Mouse (Mus musculus) spleen, adult 2 months (tissue): ENCODE results near the gene Arhgef3. TPM values are rescaled to one million over a fixed set of nuclear protein-coding genes. Genes with fewer than 3 reads are reported as not detected.

Source experiments
- DNase-seq, 2 experiments: peaks; one replicate each; pipeline versions ENCODE4 v3.0.0 to v3.0.0-alpha.2; 2012 to 2021; ENCODE audit warnings: low spot score in 2 of 2, low read depth in 1 of 2
- H3K27ac ChIP-seq: fragments of 200-500 bp; 2 replicates; pipeline ENCODE4 v1.5.1; 2012; ENCODE audit warnings: low read length, inconsistent platforms; ENCODE audit not compliant: insufficient read depth
- H3K27me3 ChIP-seq: fragments of 200-500 bp; 2 replicates; pipeline ENCODE4 v1.6.1; 2012; ENCODE audit warnings: mild to moderate bottlenecking, moderate library complexity, low read length, inconsistent platforms; ENCODE audit not compliant: control insufficient read depth, insufficient read depth
- H3K36me3 ChIP-seq: fragments of 200-500 bp; 2 replicates; pipeline ENCODE4 v1.6.1; 2012; ENCODE audit warnings: mild to moderate bottlenecking, low read length, inconsistent platforms; ENCODE audit not compliant: control insufficient read depth, insufficient read depth
- H3K4me1 ChIP-seq: fragments of 200-500 bp; 2 replicates; pipeline ENCODE4 v1.6.1; 2011; ENCODE audit warnings: inconsistent platforms; ENCODE audit not compliant: control insufficient read depth, insufficient read depth, insufficient read length
- H3K4me3 ChIP-seq: fragments of 200-500 bp; 2 replicates; pipeline ENCODE4 v1.5.1; 2011; ENCODE audit warnings: mild to moderate bottlenecking, inconsistent platforms; ENCODE audit not compliant: insufficient read depth, insufficient read length; ENCODE audit errors: extremely low read depth
- CTCF ChIP-seq: fragments of 200-500 bp; IDR thresholded peaks from 2 replicates; pipeline ENCODE4 v1.5.1; 2011; ENCODE audit warnings: mild to moderate bottlenecking, inconsistent platforms; ENCODE audit not compliant: insufficient read depth, insufficient read length, insufficient replicate concordance; ENCODE audit errors: extremely low read depth
- POLR2A ChIP-seq: fragments of 200-500 bp; IDR thresholded peaks from 2 replicates; pipeline ENCODE4 v1.6.1; 2011; ENCODE audit warnings: low read depth, low read length, inconsistent platforms
- WGBS: fragments of 180-500 bp; shearing (Covaris S2); methylation state at CpG from one replicate; pipeline ENCODE4 v1.1.7; 2018; 5-methylcytosine and 5-hydroxymethylcytosine counted together
- polyA plus RNA-seq: library from polyadenylated mRNA; depleted of rRNA; stranded (reverse); fragments of >200 nt; gene quantifications from 2 replicates; pipeline ENCODE4 v1.2.3, GENCODE M21; 2012

Arhgef3 gene
- polyA plus RNA-seq, 1 experiment, result 21.1 TPM

GRCm38 (mm10) chr14:27319386-27319785 lies 204.7 kb downstream of the Arhgef3 start:
- H3K4me3 ChIP-seq, result no peak overlapping the region
- no peaks in the 10 kb centered on the region for H3K4me1 ChIP-seq
- no peaks in the 10 kb centered on the region for H3K27me3 ChIP-seq
- no peak for DNase-seq
- TF ChIP-seq POLR2A, result no peak
- TF ChIP-seq CTCF, result no peak
- H3K27ac ChIP-seq, result no peak overlapping the region
- 86% methylated on average over 7 of the region's 7 CpGs for WGBS
- no peaks in the 10 kb centered on the region; the same call in 1 of the 2 replicates for H3K36me3 ChIP-seq

- Histone ChIP-seq H3K27ac (no peak overlapping the region), H3K36me3 (no peaks in the 10 kb centered on the region), H3K27me3 (no peaks in the 10 kb centered on the region), H3K4me1 (no peaks in the 10 kb centered on the region), H3K4me3 (no peak overlapping the region)
- TF ChIP-seq POLR2A, result no peak
- TF ChIP-seq CTCF, result no peak
- 83% methylated on average over 4 of the region's 4 CpGs for WGBS
- no peak for DNase-seq
Measured at GRCm38 (mm10) chr14:27322041-27322440, 207.3 kb downstream of the Arhgef3 start.

GRCm38 (mm10) chr14:27324689-27325088 lies 210.0 kb downstream of the Arhgef3 start:
- 71% methylated on average over 7 of the region's 7 CpGs for WGBS
- TF ChIP-seq POLR2A (no peak), CTCF (no peak)
- Histone ChIP-seq H3K36me3 (no peaks in the 10 kb centered on the region), H3K27ac (no peak overlapping the region), H3K27me3 (no peaks in the 10 kb centered on the region), H3K4me1 (no peaks in the 10 kb centered on the region), H3K4me3 (no peak overlapping the region)
- DNase-seq, result no peak

GRCm38 (mm10) chr14:27325537-27325936 lies 210.8 kb downstream of the Arhgef3 start:
- H3K36me3 ChIP-seq, result no peaks in the 10 kb centered on the region
- no peak overlapping the region for H3K27ac ChIP-seq
- TF ChIP-seq POLR2A, result no peak
- no peak for TF ChIP-seq CTCF
- no peak for DNase-seq
- no peaks in the 10 kb centered on the region for H3K27me3 ChIP-seq
- no peak overlapping the region for H3K4me3 ChIP-seq
- WGBS, result 82% methylated on average over 6 of the region's 6 CpGs
- H3K4me1 ChIP-seq, result no peaks in the 10 kb centered on the region

GRCm38 (mm10) chr14:27327862-27328261 lies 213.2 kb downstream of the Arhgef3 start:
- Histone ChIP-seq H3K36me3 (no peaks in the 10 kb centered on the region), H3K27ac (no peak overlapping the region), H3K4me3 (no peak overlapping the region), H3K27me3 (no peaks in the 10 kb centered on the region), H3K4me1 (no peaks in the 10 kb centered on the region)
- DNase-seq, result no peak
- WGBS, result 30% methylated on average over 3 of the region's 3 CpGs
- TF ChIP-seq CTCF, result no peak
- no peak for TF ChIP-seq POLR2A

- no peak overlapping the region for H3K27ac ChIP-seq
- no peak overlapping the region for H3K4me3 ChIP-seq
- 91% methylated on average over 3 of the region's 3 CpGs for WGBS
- H3K36me3 ChIP-seq, result no peaks in the 10 kb centered on the region
- TF ChIP-seq POLR2A, result no peak
- TF ChIP-seq CTCF, result no peak
- no peaks in the 10 kb centered on the region for H3K4me1 ChIP-seq
- H3K27me3 ChIP-seq, result no peaks in the 10 kb centered on the region
- no peak for DNase-seq
Measured at GRCm38 (mm10) chr14:27328952-27329351, 214.3 kb downstream of the Arhgef3 start.

GRCm38 (mm10) chr14:27331490-27332035 lies 216.9 kb downstream of the Arhgef3 start:
- no peaks in the 10 kb centered on the region for H3K27me3 ChIP-seq
- TF ChIP-seq CTCF (no peak), POLR2A (no peak)
- H3K4me1 ChIP-seq, result no peaks in the 10 kb centered on the region
- no peak overlapping the region for H3K27ac ChIP-seq
- H3K4me3 ChIP-seq, result no peak overlapping the region
- H3K36me3 ChIP-seq, result no peaks in the 10 kb centered on the region
- no peak for DNase-seq
- WGBS, result 80% methylated on average over 10 of the region's 10 CpGs
